Mouse (Mus musculus) E14TG2a.4 (cell line): ENCODE results near the gene Jpt2.

Experiments
- CTCF ChIP-seq: conservative IDR thresholded peaks from 2 replicates; pipeline ENCODE4 v1.5.1; 2014; ENCODE audit warnings: low read length
- POU5F1 ChIP-seq: IDR thresholded peaks from 2 replicates; pipeline ENCODE4 v1.6.1; 2014; ENCODE audit warnings: low read length, borderline replicate concordance

DNA sequence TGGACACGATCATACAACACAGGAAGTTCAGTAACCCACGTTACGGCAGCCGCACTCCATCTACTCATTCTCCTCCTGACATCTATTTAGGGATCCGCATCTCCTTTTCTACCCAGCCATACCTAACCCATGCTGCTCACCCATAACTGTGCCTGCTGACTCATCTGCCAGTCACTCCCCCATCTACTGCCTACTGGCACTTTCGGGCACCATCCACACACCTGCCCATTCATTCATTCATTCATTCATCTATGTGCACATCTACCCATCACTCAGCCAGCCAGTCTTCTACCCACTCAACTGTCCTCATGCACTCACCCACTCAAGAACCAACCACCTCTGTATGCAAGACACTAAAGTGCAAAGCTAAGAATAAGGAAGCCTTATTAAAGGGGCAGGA lies 26.7 kb upstream of the Jpt2 start:
- no peak for TF ChIP-seq CTCF
- TF ChIP-seq POU5F1 = no peak
